Mouse (Mus musculus): ENCODE results near the gene Tspoap1. TPM values are rescaled to one million over a fixed set of nuclear protein-coding genes. Genes with fewer than 3 reads are reported as not detected.

Gene Tspoap1
- polyA plus RNA-seq, 1 experiment: not detected

DNA sequence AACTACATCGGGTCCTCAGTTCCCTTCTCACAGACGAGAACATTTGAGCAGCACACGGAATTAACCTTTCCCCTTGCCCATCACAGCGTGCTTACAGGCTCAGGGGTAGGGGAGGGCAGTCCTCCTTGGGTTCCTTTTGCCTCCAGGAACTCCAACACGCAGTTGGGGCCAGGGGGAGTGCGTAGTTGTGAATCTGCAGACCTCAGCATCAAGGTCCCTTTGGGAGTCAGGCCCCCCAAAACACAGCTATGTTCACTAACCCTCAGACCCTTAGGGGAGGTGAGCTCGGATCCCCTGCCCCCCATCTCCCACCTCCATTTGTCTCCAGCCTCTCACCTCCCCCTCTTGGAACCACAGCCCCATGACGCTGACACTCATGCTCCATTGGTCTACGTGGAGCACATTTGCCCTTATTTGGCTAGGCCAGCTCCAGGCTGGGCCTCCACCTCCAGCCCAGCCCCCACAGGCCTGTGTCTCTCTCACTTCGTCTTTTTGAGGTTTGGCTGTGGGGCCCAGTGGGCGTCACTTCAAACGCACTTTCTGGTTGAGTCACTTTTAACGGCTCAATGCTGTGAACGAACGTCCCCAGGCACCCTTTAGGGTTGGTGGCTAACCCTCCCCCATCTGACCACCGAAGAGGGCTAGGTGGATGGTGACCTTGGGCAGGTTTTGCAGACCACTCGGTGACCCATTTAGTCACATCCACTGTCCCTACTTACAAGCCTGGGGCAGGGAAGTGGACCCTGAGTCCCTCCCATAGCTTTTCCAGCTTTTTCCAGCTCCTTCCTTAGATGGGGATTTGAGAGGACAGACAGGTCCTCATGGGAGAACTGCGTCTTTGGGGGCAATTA is 10.9 kb upstream of the Tspoap1 start:
- no peak overlapping the region for H3K4me3 ChIP-seq (ENCODE audit: insufficient read depth, low read depth, low read length)
- no peak for TF ChIP-seq CTCF (IDR thresholded peaks at IDR 0.05; ENCODE audit: insufficient read depth, low read depth, low read length)
- TF ChIP-seq POLR2A (IDR thresholded peaks at IDR 0.05; ENCODE audit: insufficient read depth, low read depth, low read length): no peak
- H3K4me1 ChIP-seq (ENCODE audit: control insufficient read depth, insufficient read depth, low read length): no peaks in the 10 kb centered on the region
- no peak overlapping the region; the same call in 1 of the 2 replicates for H3K27ac ChIP-seq (ENCODE audit: insufficient read depth, low read depth, low read length)
- 62% methylated on average over 18 of the region's 18 CpGs for WGBS

DNA sequence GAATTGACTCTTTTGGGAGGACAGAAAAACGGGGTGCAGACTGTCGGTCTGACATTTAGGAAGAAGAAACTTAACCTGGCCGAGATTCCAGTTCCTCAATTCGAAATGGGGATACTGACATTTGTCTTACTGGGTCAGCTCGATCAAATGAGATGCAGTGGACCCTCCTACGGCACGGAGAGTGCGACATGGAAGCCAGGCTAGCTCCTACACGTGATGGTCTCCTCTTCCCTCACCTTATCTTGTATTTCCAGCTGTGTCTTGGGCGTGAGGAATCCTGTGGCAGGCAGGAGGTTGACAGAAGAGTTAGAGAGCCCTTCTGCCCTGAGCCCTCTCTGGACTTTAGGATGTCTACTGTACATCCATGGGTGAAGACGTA is 10.3 kb upstream of the Tspoap1 start:
- whole genome bisulfite sequencing: 82% methylated on average over 11 of the region's 11 CpGs
- peak overlapping the region; percentile 36; the same call in 1 of the 2 replicates for H3K27ac ChIP-seq (ENCODE audit: insufficient read depth, low read depth, low read length)
- H3K4me3 ChIP-seq (ENCODE audit: insufficient read depth, low read depth, low read length): no peak overlapping the region
- H3K4me1 ChIP-seq (ENCODE audit: control insufficient read depth, insufficient read depth, low read length): no peaks in the 10 kb centered on the region
- no peak for TF ChIP-seq CTCF (IDR thresholded peaks at IDR 0.05; ENCODE audit: insufficient read depth, low read depth, low read length)
- no peak for TF ChIP-seq POLR2A (IDR thresholded peaks at IDR 0.05; ENCODE audit: insufficient read depth, low read depth, low read length)

DNA sequence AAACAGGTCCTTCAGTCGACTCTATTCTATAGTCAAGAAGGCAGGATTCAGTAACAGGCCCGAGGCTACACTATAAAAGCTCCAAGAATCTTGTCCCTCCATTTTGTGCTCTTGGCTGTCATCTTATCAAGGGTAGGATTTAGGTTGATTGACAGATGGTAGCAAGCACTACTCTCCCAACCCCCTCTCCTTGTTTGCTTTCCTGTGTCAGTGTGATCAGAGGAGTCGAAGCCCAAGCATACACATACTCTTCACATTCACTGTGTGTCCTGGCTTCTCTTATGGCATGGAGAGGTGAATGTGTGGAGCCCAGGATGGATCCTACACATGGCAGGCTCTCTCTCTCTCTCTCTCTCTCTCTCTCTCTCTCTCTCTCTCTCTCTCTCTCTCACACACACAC is 9.8 kb upstream of the Tspoap1 start:
- H3K4me1 ChIP-seq (ENCODE audit: control insufficient read depth, insufficient read depth, low read length): no peaks in the 10 kb centered on the region
- TF ChIP-seq CTCF (IDR thresholded peaks at IDR 0.05; ENCODE audit: insufficient read depth, low read depth, low read length) (no peak), POLR2A (IDR thresholded peaks at IDR 0.05; ENCODE audit: insufficient read depth, low read depth, low read length) (no peak)
- H3K27ac ChIP-seq (ENCODE audit: insufficient read depth, low read depth, low read length): peak overlapping the region; percentile 36; the same call in 1 of the 2 replicates
- H3K4me3 ChIP-seq (ENCODE audit: insufficient read depth, low read depth, low read length): no peak overlapping the region
- WGBS: 78% methylated on average over 3 of the region's 3 CpGs

DNA sequence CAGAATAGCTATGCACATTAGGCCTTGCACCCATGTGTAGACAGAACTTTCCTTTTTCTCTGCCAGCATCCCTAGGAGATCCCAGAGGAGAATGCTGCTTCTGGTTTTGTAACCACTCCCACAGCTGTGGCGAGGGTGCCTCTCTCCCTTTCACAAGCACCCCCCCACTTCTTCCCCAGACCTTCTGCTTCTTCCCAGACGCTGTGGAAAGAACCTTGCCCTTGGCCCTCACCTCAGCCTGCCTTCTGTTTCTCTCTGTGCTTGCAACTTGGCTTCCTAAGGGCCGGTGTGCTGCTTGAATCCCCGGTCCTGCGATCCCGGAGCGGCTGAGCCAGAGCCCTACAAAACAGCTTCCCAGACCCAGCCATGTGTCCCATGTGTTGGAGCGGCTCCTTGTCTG is 9.3 kb upstream of the Tspoap1 start:
- no peak for TF ChIP-seq CTCF (IDR thresholded peaks at IDR 0.05; ENCODE audit: insufficient read depth, low read depth, low read length)
- no peak for TF ChIP-seq POLR2A (IDR thresholded peaks at IDR 0.05; ENCODE audit: insufficient read depth, low read depth, low read length)
- whole genome bisulfite sequencing: 82% methylated on average over 8 of the region's 8 CpGs
- Histone ChIP-seq H3K27ac (ENCODE audit: insufficient read depth, low read depth, low read length) (peak overlapping the region; percentile 10; the same call in 1 of the 2 replicates), H3K4me3 (ENCODE audit: insufficient read depth, low read depth, low read length) (no peak overlapping the region; the same call in 1 of the 2 replicates), H3K4me1 (ENCODE audit: control insufficient read depth, insufficient read depth, low read length) (no peaks in the 10 kb centered on the region)

DNA sequence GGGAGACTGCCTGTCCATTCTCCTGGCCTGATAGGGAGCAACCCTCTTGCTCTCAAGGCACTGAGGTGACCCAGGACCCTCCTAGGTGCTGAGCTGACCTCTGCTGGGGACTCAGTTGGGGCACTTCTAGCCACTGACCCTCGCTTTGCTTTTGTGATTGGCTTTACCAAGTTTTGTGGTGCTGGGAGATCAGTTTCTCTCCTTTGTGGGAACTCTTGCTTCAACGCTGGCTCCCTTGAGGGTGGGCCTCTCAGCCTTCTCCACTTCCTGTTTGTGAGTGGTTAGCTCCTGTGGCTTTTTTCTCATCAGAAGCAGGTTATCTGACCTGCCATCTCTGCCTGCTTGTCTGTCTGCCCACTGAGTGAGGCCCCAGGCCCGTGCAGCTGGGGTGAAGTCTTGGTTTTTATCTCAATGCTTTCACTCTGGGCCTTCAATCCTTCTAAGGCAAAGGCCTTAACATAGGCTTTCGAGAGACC is 8.8 kb upstream of the Tspoap1 start:
- Histone ChIP-seq H3K27ac (ENCODE audit: insufficient read depth, low read depth, low read length) (peak overlapping the region; percentile 10; the same call in 1 of the 2 replicates), H3K4me1 (ENCODE audit: control insufficient read depth, insufficient read depth, low read length) (no peaks in the 10 kb centered on the region), H3K4me3 (ENCODE audit: insufficient read depth, low read depth, low read length) (no peak overlapping the region; the same call in 1 of the 2 replicates)
- 77% methylated on average over 4 of the region's 4 CpGs for WGBS
- TF ChIP-seq CTCF (IDR thresholded peaks at IDR 0.05; ENCODE audit: insufficient read depth, low read depth, low read length) (no peak), POLR2A (IDR thresholded peaks at IDR 0.05; ENCODE audit: insufficient read depth, low read depth, low read length) (no peak)

DNA sequence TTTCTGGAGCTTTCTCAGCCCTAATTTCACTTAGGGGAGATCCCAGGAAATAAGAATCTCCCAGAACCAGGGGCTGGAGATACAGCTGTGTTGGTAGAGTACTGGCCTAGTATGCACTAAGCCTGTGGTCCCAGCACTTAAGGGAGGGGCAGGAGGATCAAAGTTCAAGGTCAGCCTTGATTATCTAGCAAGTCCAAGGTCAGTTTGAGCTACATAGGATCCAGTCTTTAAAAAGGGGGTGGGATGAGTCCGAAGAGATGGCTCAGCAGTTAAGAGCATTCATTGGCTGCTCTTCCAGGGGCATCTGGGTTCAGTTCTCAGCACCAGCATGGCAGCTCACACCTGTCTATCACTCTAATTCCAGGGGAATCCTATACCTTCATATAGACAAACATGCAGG is 8.0 kb upstream of the Tspoap1 start:
- no peaks in the 10 kb centered on the region for H3K4me1 ChIP-seq (ENCODE audit: control insufficient read depth, insufficient read depth, low read length)
- TF ChIP-seq CTCF (IDR thresholded peaks at IDR 0.05; ENCODE audit: insufficient read depth, low read depth, low read length) (no peak), POLR2A (IDR thresholded peaks at IDR 0.05; ENCODE audit: insufficient read depth, low read depth, low read length) (no peak)
- no peak overlapping the region for H3K4me3 ChIP-seq (ENCODE audit: insufficient read depth, low read depth, low read length)
- WGBS: 88% methylated on average over 1 of the region's 1 CpGs
- no peak overlapping the region for H3K27ac ChIP-seq (ENCODE audit: insufficient read depth, low read depth, low read length)

DNA sequence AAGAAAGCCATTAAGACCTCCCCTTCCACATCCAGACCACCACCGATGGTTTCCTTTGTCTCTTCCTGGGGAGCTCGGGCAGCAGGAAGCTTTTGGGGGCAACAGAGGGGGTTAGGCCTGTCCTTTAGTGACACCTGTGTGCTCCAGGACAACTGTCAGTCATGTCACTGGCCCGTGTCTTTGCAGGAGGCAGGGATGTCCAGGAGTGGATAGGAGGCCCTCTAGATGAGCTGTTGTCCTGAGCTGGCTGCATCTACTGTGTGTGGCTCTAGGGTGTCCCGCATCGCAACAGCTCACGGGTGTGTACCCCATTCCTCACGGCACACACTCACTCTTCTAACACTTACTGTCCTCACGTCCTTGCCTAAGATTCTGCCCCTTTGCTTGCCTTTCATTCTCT is 7.1 kb upstream of the Tspoap1 start:
- TF ChIP-seq CTCF (IDR thresholded peaks at IDR 0.05; ENCODE audit: insufficient read depth, low read depth, low read length): no peak
- no peak for TF ChIP-seq POLR2A (IDR thresholded peaks at IDR 0.05; ENCODE audit: insufficient read depth, low read depth, low read length)

DNA sequence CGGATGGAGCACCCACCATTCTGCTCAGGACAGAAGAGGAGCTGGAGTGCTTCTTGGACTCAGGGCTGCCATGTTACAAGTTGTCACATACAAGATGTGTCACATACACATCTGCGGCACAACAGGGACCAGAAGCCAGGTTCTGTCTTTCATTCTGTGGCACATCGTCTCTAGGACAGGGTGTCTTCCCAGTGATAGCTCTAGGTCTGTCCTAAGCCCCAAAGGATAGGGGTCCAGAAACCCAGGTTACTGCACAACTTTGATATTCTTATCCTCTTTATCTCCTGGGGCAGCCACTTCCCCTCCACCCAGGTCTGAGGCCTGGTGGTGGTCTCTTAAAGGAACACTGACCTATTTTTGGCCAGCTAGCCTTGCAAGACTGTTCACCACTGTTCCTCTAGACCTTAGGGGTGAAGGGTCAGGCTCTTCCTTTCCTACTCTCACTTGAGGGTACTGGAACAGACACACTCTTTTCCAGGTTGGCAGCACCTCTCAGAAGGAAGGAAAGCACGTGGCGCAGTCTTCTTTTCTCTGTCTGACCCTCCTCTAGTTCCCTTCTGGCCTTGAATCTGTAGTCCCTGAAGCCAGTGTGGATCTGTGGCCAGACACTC is 6.3 kb upstream of the Tspoap1 start:
- WGBS: 86% methylated on average over 5 of the region's 5 CpGs
- no peak overlapping the region for H3K4me3 ChIP-seq (ENCODE audit: insufficient read depth, low read depth, low read length)
- TF ChIP-seq CTCF (IDR thresholded peaks at IDR 0.05; ENCODE audit: insufficient read depth, low read depth, low read length): no peak
- TF ChIP-seq POLR2A (IDR thresholded peaks at IDR 0.05; ENCODE audit: insufficient read depth, low read depth, low read length): no peak
- no peaks in the 10 kb centered on the region for H3K4me1 ChIP-seq (ENCODE audit: control insufficient read depth, insufficient read depth, low read length)
- H3K27ac ChIP-seq (ENCODE audit: insufficient read depth, low read depth, low read length): no peak overlapping the region

More for the DNA sequence above, 7.1 kb upstream of the Tspoap1 start:
- H3K27ac ChIP-seq (ENCODE audit: insufficient read depth, low read depth, low read length): no peak overlapping the region
- 86% methylated on average over 8 of the region's 8 CpGs for WGBS
- H3K4me3 ChIP-seq (ENCODE audit: insufficient read depth, low read depth, low read length): no peak overlapping the region
- no peaks in the 10 kb centered on the region for H3K4me1 ChIP-seq (ENCODE audit: control insufficient read depth, insufficient read depth, low read length)

DNA sequence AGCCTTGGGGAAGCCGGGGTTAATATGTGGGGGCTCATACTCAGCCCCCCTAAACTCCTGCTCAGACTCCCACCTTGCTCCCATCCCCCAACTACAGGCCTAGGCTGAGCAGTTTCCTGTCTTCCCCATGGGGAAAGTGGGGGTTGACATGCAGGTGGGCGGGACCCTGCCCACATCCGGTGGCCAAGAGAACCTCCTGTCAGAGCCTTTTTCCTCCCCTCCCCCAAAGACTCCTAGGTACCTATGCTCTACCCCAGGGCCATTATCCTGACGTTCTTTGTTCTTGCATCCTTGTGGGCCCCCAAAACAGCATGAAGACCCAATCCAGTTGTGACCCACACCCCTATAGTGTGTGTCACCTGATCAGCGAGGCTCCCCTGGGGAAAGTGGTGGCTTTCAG is 5.7 kb upstream of the Tspoap1 start:
- WGBS: 79% methylated on average over 5 of the region's 5 CpGs
- Histone ChIP-seq H3K4me1 (ENCODE audit: control insufficient read depth, insufficient read depth, low read length) (no peaks in the 10 kb centered on the region), H3K27ac (ENCODE audit: insufficient read depth, low read depth, low read length) (no peak overlapping the region), H3K4me3 (ENCODE audit: insufficient read depth, low read depth, low read length) (no peak overlapping the region; the same call in 1 of the 2 replicates)
- TF ChIP-seq CTCF (IDR thresholded peaks at IDR 0.05; ENCODE audit: insufficient read depth, low read depth, low read length): no peak
- TF ChIP-seq POLR2A (IDR thresholded peaks at IDR 0.05; ENCODE audit: insufficient read depth, low read depth, low read length): no peak

All from olfactory bulb, adult 2 months (tissue).